Mouse (Mus musculus) heart, adult 2 months (tissue): ENCODE measurements around the gene Ddx28.

ENCODE experiments used
- CTCF ChIP-seq: fragments of 200-600 bp; IDR thresholded peaks from 2 replicates; pipeline ENCODE4 v1.8.1; 2022; ENCODE audit warnings: antibody characterized with exemption, mild to moderate bottlenecking, moderate library complexity
- POLR2A ChIP-seq: fragments of 200-500 bp; IDR thresholded peaks from 2 replicates; pipeline ENCODE4 v1.6.1; 2011; ENCODE audit warnings: mild to moderate bottlenecking, low read depth, low read length, control low read depth; ENCODE audit not compliant: insufficient read depth

- peak; percentile 45 for TF ChIP-seq CTCF
- TF ChIP-seq POLR2A, result no peak
These were observed 30.5 kb downstream of the Ddx28 start for GRCm38 (mm10) chr8:105981146-105981545.
